Mouse (Mus musculus) MEL (cell line): ENCODE measurements around the gene Thap4. TPM values are rescaled to one million over a fixed set of nuclear protein-coding genes. Genes with fewer than 3 reads are reported as not detected.

Experiments used
- DNase-seq: peaks from one replicate; pipeline ENCODE4 v3.0.0; 2011; ENCODE audit warnings: low read depth, low spot score
- H3K27ac ChIP-seq: 2 replicates; pipeline ENCODE4 v1.5.1; 2012; ENCODE audit warnings: low read depth, mild to moderate bottlenecking, control low read depth, low read length, moderate library complexity; ENCODE audit not compliant: control insufficient read depth
- H3K27me3 ChIP-seq, 2 experiments: fragments of 150-350 bp in 1 of 2; sonication (generic) in 1 of 2; 2 replicates each; pipeline ENCODE4 v1.6.1; 2012; ENCODE audit warnings: low read length in 2 of 2, mild to moderate bottlenecking in 2 of 2, improper control_type of control experiment in 1 of 2, moderate library complexity in 1 of 2; ENCODE audit not compliant: insufficient read depth in 2 of 2, control insufficient read depth in 1 of 2
- H3K36me3 ChIP-seq, 2 experiments: 2 replicates each; pipeline ENCODE4 v1.6.1; 2012 to 2014; ENCODE audit warnings: low read length in 2 of 2, improper control_type of control experiment in 1 of 2, inconsistent platforms in 1 of 2, mild to moderate bottlenecking in 1 of 2; ENCODE audit not compliant: insufficient read depth in 2 of 2, control insufficient read depth in 1 of 2
- H3K4me1 ChIP-seq, 2 experiments: fragments of 150-350 bp in 1 of 2; sonication (generic) in 1 of 2; 2 replicates each; pipeline ENCODE4 v1.6.1; 2012; ENCODE audit warnings: low read length in 2 of 2, improper control_type of control experiment in 1 of 2, mild to moderate bottlenecking in 1 of 2; ENCODE audit not compliant: insufficient read depth in 2 of 2, control insufficient read depth in 1 of 2
- H3K4me3 ChIP-seq, 2 experiments: fragments of 150-350 bp in 1 of 2; sonication (generic) in 1 of 2; 2 replicates each; pipeline ENCODE4 v1.5.1; 2012; ENCODE audit warnings: low read depth in 2 of 2, low read length in 2 of 2, mild to moderate bottlenecking in 2 of 2, moderate library complexity in 2 of 2, control low read depth in 1 of 2, improper control_type of control experiment in 1 of 2; ENCODE audit not compliant: control insufficient read depth in 1 of 2, insufficient read depth in 1 of 2
- H3K79me2 ChIP-seq: 2 replicates; pipeline ENCODE4 v1.6.1; 2012; ENCODE audit warnings: mild to moderate bottlenecking, low read length, moderate library complexity; ENCODE audit not compliant: control insufficient read depth, poor library complexity, insufficient read depth
- H3K9ac ChIP-seq: 2 replicates; pipeline ENCODE4 v1.6.1; 2012; ENCODE audit warnings: low read depth, mild to moderate bottlenecking, control low read depth, low read length, moderate library complexity; ENCODE audit not compliant: control insufficient read depth, poor library complexity, severe bottlenecking
- H3K9me3 ChIP-seq: fragments of 150-350 bp; sonication (generic); replicated peaks from 2 replicates; pipeline ENCODE4 v1.6.1; 2012; ENCODE audit warnings: mild to moderate bottlenecking, low read length, improper control_type of control experiment, moderate library complexity; ENCODE audit not compliant: insufficient read depth
- CHD2 ChIP-seq: IDR thresholded peaks from 2 replicates; pipeline ENCODE4 v1.6.1; 2011; ENCODE audit warnings: low read length, improper control_type of control experiment
- CTCF ChIP-seq, 3 experiments: IDR thresholded peaks in 2 of 3; conservative IDR thresholded peaks in 1 of 3; 2 replicates each; pipeline ENCODE4 v1.5.1; 2011 to 2012; ENCODE audit warnings: low read length in 3 of 3, low read depth in 2 of 3, mild to moderate bottlenecking in 2 of 3, improper control_type of control experiment in 1 of 3, inconsistent platforms in 1 of 3, mixed read lengths in 1 of 3, moderate library complexity in 1 of 3; ENCODE audit not compliant: control insufficient read depth in 1 of 3, insufficient read depth in 1 of 3, poor library complexity in 1 of 3, severe bottlenecking in 1 of 3
- ELF1 ChIP-seq: IDR thresholded peaks from 2 replicates; pipeline ENCODE4 v1.6.1; 2014; ENCODE audit warnings: low read depth, mild to moderate bottlenecking, inconsistent platforms, low read length, improper control_type of control experiment, moderate library complexity
- GATA1 ChIP-seq: IDR thresholded peaks from 2 replicates; pipeline ENCODE4 v1.6.1; 2011; ENCODE audit warnings: low read depth, low read length, improper control_type of control experiment
- KAT2A ChIP-seq: conservative IDR thresholded peaks from 2 replicates; pipeline ENCODE4 v1.6.1; 2012; ENCODE audit warnings: low read depth, low read length, improper control_type of control experiment, inconsistent platforms
- MYC ChIP-seq: IDR thresholded peaks from 2 replicates; pipeline ENCODE4 v1.6.1; 2011; ENCODE audit warnings: low read depth, mild to moderate bottlenecking, low read length, improper control_type of control experiment, moderate library complexity
- NELFE ChIP-seq: IDR thresholded peaks from 2 replicates; pipeline ENCODE4 v1.6.1; 2011; ENCODE audit warnings: low read depth, low read length, improper control_type of control experiment
- POLR2A ChIP-seq, 2 experiments: IDR thresholded peaks; 2 replicates each; pipeline ENCODE4 v1.6.1; 2011 to 2012; ENCODE audit warnings: low read length in 2 of 2, mild to moderate bottlenecking in 2 of 2, control low read depth in 1 of 2, improper control_type of control experiment in 1 of 2, low read depth in 1 of 2, moderate library complexity in 1 of 2; ENCODE audit not compliant: control insufficient read depth in 1 of 2, insufficient read depth in 1 of 2, poor library complexity in 1 of 2
- TAL1 ChIP-seq: IDR thresholded peaks from 2 replicates; pipeline ENCODE4 v1.6.1; 2012; ENCODE audit warnings: mild to moderate bottlenecking, inconsistent platforms, low read length, moderate library complexity, mixed read lengths
- USF1 ChIP-seq: IDR thresholded peaks from 2 replicates; pipeline ENCODE4 v1.6.1; 2014; ENCODE audit warnings: low read depth, mild to moderate bottlenecking, inconsistent platforms, low read length, improper control_type of control experiment, moderate library complexity
- ZMIZ1 ChIP-seq: IDR thresholded peaks from 2 replicates; pipeline ENCODE4 v1.6.1; 2012; ENCODE audit warnings: low read depth, mild to moderate bottlenecking, inconsistent platforms, low read length, improper control_type of control experiment, moderate library complexity
- polyA plus RNA-seq, 2 experiments: library from polyadenylated mRNA; stranded (reverse) in 1 of 2; unstranded in 1 of 2; fragments of >175 nt in 1 of 2; fragments of >200 nt in 1 of 2; gene quantifications; 2 replicates each; pipeline versions ENCODE4 v1.2.1 to v1.2.4; 2012; ENCODE audit warnings: low replicate concordance in 2 of 2, low read depth in 1 of 2; ENCODE audit not compliant: insufficient read length in 2 of 2, insufficient read depth in 1 of 2, missing spikeins in 1 of 2
- total RNA-seq: library from RNA; depleted of rRNA; stranded (reverse); fragments of 300-350 nt; gene quantifications from 2 replicates; pipeline ENCODE4 v1.2.3, GENCODE M21; 2012

Thap4 gene
- total and polyA plus RNA-seq, 3 experiments: 81.8 to 117 TPM; not detected in 1

GRCm38 (mm10) chr1:93726974-93727373, 27.7 kb downstream of the Thap4 start (continued):
- no peak for TF ChIP-seq MYC

DNA sequence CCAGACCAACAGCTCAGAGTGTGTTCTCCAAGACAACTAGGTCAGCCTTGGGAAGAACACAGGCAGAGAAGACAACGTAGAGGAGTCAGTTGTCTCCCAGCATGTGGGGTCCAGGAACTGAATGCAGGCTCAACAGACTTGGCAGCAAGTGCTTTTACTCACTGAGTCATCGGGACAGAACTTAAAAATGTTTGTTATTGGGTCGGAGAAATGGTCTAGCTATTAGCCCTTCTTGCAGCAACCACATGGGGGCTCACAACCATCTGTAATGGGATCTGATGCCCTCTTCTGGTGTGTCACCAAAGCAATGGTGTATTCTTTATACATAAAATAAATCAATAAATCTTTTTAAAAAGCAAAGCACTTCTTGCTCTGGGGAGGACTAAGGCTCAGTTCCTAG, 28.5 kb downstream of the Thap4 start:
- H3K27ac ChIP-seq: no peak overlapping the region
- peaks cover 0 to 4% of the 10 kb centered on the region in 2 experiments; a peak in 2 of 4 replicates for H3K36me3 ChIP-seq
- TF ChIP-seq KAT2A (no peak), CTCF (IDR thresholded peaks at IDR 0.05 in 2 of 3, conservative IDR thresholded peaks at IDR 0.05 in 1 of 3; ENCODE audit: control insufficient read depth in 1 of 3, insufficient read depth in 1 of 3, low read depth in 2 of 3, low read length in 3 of 3, poor library complexity in 1 of 3, severe bottlenecking in 1 of 3) (peak in 1 of 3 experiments; percentile 47; a peak in 2 of 6 replicates), POLR2A (IDR thresholded peaks at IDR 0.05; ENCODE audit: control insufficient read depth in 1 of 2, insufficient read depth in 1 of 2, low read depth in 1 of 2, low read length in 2 of 2, poor library complexity in 1 of 2) (0 out of 4 replicates have a peak, but pooled peaks of 1 of the 2 experiments have one; percentile 9)
- no peak overlapping the region for H3K9ac ChIP-seq
- H3K27me3 ChIP-seq: no peaks in the 10 kb centered on the region
- H3K9me3 ChIP-seq: no peaks in the 10 kb centered on the region
- no peaks in the 10 kb centered on the region for H3K79me2 ChIP-seq
- H3K4me1 ChIP-seq: no peaks in the 10 kb centered on the region
- H3K4me3 ChIP-seq: no peak overlapping the region
- no peak for DNase-seq

DNA sequence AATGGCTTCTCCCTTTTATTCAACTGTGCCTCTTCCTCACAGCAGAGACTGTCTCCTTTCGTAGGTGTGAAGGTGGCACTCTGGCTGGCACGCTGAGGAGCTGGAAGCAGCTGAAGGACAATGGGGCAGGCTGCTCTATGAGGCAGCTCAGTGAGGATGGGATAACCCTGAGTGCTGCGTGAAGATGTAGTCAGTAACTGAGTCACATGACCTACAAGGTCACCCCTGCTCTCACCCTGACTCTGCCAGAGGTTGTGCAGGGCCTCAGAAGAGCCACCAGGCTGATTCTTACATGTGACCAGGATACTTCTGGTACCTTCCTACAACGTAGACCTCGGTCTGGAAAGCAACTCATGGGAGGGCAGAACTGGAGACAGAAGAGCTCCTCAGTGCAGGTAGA, 29.0 kb downstream of the Thap4 start:
- peaks cover 0 to 4% of the 10 kb centered on the region in 2 experiments; a peak in 2 of 4 replicates for H3K36me3 ChIP-seq
- TF ChIP-seq ELF1: no peak
- no peak for TF ChIP-seq CHD2
- TF ChIP-seq ZMIZ1: no peak
- 0 out of 2 replicates have a peak, but pooled peaks have one; percentile 20 for TF ChIP-seq USF1
- TF ChIP-seq MYC: no peak
- TF ChIP-seq, all 39 proteins: peak for 1
- no peak overlapping the region for H3K9ac ChIP-seq
- no peaks in the 10 kb centered on the region for H3K27me3 ChIP-seq
- H3K4me1 ChIP-seq: no peaks in the 10 kb centered on the region
- H3K79me2 ChIP-seq: no peaks in the 10 kb centered on the region
- no peak overlapping the region for H3K4me3 ChIP-seq
- no peak overlapping the region for H3K27ac ChIP-seq
- H3K9me3 ChIP-seq: no peaks in the 10 kb centered on the region
- no peak for DNase-seq

DNA sequence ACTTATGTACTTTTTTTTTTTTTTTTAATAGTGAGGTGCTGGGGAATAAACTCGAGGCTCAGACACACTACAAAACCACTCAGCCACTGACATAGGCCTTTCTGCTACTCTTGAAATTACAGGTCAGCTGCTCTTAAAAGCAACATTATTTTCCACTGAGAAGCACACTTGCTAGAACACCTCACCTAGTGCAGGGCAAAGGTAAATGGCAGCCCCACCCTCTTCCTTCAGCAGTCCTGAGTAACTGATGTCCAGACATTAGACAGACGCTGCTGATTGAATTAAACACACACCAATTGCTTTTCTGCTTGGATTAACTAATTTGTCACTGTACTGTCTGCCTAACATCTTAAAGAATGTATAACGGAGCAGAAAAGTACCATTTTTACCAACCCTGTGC, 30.0 kb downstream of the Thap4 start:
- no peak overlapping the region for H3K9ac ChIP-seq
- no peak overlapping the region for H3K4me3 ChIP-seq
- H3K27ac ChIP-seq: no peak overlapping the region
- no peaks in the 10 kb centered on the region for H3K27me3 ChIP-seq
- no peaks in the 10 kb centered on the region for H3K79me2 ChIP-seq
- peaks cover 0 to 4% of the 10 kb centered on the region in 2 experiments; a peak in 2 of 4 replicates for H3K36me3 ChIP-seq
- DNase-seq: no peak
- no peak for TF ChIP-seq NELFE
- no peak for TF ChIP-seq GATA1
- no peak for TF ChIP-seq TAL1
- TF ChIP-seq, all 39 proteins: peak for 0
- Histone ChIP-seq H3K4me1 (no peaks in the 10 kb centered on the region), H3K9me3 (no peaks in the 10 kb centered on the region)
